Mouse (Mus musculus) heart, embryonic 15.5 days (tissue): Measurements from ENCODE around the gene Ap4b1. TPM values are rescaled to one million over a fixed set of nuclear protein-coding genes. Genes with fewer than 3 reads are reported as not detected.

Source experiments
- polyA plus RNA-seq: library from polyadenylated mRNA; unstranded; fragments of >200 nt; fragmentation: Nextera tagmentation; extraction: Ambion mirVana; gene quantifications from 2 replicates; pipeline ENCODE4 v1.2.1, GENCODE M21; 2015

The Ap4b1 gene
- polyA plus RNA-seq, 1 experiment from 2014 or later = 13.6 TPM

Other genes with a start within 250 kb of the Ap4b1 start
- 0.10 TPM in 1 of 2 replicates, not detected in the other for gene Syt6, start 234.3 kb upstream of the Ap4b1 start, polyA plus RNA-seq
- gene Atg4a-ps, start 163.5 kb upstream of the Ap4b1 start, polyA plus RNA-seq = 0.10 and 0.29 TPM in 2 replicates
- 19.5 and 29.9 TPM in 2 replicates for gene Olfml3, start 71.5 kb upstream of the Ap4b1 start, polyA plus RNA-seq
- gene Gm10964, start 70.2 kb upstream of the Ap4b1 start, polyA plus RNA-seq = not detected in 2 replicates
- 8.9 and 10.6 TPM in 2 replicates for gene Hipk1, start 18.0 kb upstream of the Ap4b1 start, polyA plus RNA-seq
- 14.4 and 20.5 TPM in 2 replicates for gene Dclre1b, start 76 bp upstream of the Ap4b1 start, polyA plus RNA-seq
- gene Gm43064, start 53 bp downstream of the Ap4b1 start, polyA plus RNA-seq = 0.23 TPM in 1 of 2 replicates, not detected in the other
- 0.26 and 0.46 TPM in 2 replicates for gene Bcl2l15, start 23.1 kb downstream of the Ap4b1 start, polyA plus RNA-seq
- 0.93 and 3.4 TPM in 2 replicates for gene Ptpn22, start 50.3 kb downstream of the Ap4b1 start, polyA plus RNA-seq
- gene Rsbn1, start 104.6 kb downstream of the Ap4b1 start, polyA plus RNA-seq = 5.7 and 5.8 TPM in 2 replicates
- gene Phtf1, start 158.6 kb downstream of the Ap4b1 start, polyA plus RNA-seq = 12.8 and 18.2 TPM in 2 replicates